Mouse (Mus musculus) lung, postnatal 0 days (tissue): Measurements from ENCODE around the gene Lzts3.

Experiments
- CTCF ChIP-seq: IDR thresholded peaks from 2 replicates; pipeline ENCODE4 v1.5.1; 2016; ENCODE audit warnings: antibody characterized with exemption, mild to moderate bottlenecking
- EP300 ChIP-seq: IDR thresholded peaks from 2 replicates; pipeline ENCODE4 v1.6.1; 2016; ENCODE audit warnings: antibody characterized with exemption, mild to moderate bottlenecking, control low read depth

GRCm38 (mm10) chr2:130679154-130679553 lies 36.6 kb upstream of the Lzts3 start:
- TF ChIP-seq CTCF (no peak), EP300 (no peak)
